Mouse (Mus musculus) neural tube, embryonic 12.5 days (tissue): Measurements from ENCODE around the gene Pdk2. TPM values are rescaled to one million over a fixed set of nuclear protein-coding genes. Genes with fewer than 3 reads are reported as not detected.

ENCODE experiments used
- ATAC-seq: fragments of 200-750 bp; cut with Nextera tagmentation; 2 replicates; pipeline ENCODE4 v1.8.0; 2017; ENCODE audit warnings: low read depth, mild to moderate bottlenecking, moderate TSS enrichment, moderate library complexity; ENCODE audit not compliant: low FRiP score
- H3K27ac ChIP-seq: fragments of 300-500 bp; sonication (generic); 2 replicates; pipeline ENCODE4 v1.5.1; 2016
- H3K27me3 ChIP-seq: fragments of 300-500 bp; sonication (generic); replicated peaks from 2 replicates; pipeline ENCODE4 v1.6.1; 2016; ENCODE audit warnings: mild to moderate bottlenecking
- H3K36me3 ChIP-seq: fragments of 300-500 bp; sonication (generic); 2 replicates; pipeline ENCODE4 v1.6.1; 2016; ENCODE audit warnings: mild to moderate bottlenecking
- H3K4me1 ChIP-seq: fragments of 300-500 bp; sonication (generic); 2 replicates; pipeline ENCODE4 v1.6.1; 2016
- H3K4me2 ChIP-seq: fragments of 300-500 bp; sonication (generic); replicated peaks from 2 replicates; pipeline ENCODE4 v1.6.1; 2016; ENCODE audit warnings: mild to moderate bottlenecking
- H3K4me3 ChIP-seq: fragments of 300-500 bp; sonication (generic); 2 replicates; pipeline ENCODE4 v1.5.1; 2016
- H3K9ac ChIP-seq: fragments of 300-500 bp; sonication (generic); 2 replicates; pipeline ENCODE4 v1.6.1; 2016; ENCODE audit warnings: mild to moderate bottlenecking
- H3K9me3 ChIP-seq: fragments of 300-500 bp; sonication (generic); 2 replicates; pipeline ENCODE4 v1.6.1; 2016; ENCODE audit warnings: mild to moderate bottlenecking
- WGBS: fragments of 180-500 bp; shearing (Covaris S2); methylation state at CpG from one replicate; pipeline ENCODE4 v1.1.7; 2016; 5-methylcytosine and 5-hydroxymethylcytosine counted together
- polyA plus RNA-seq: library from polyadenylated mRNA; unstranded; fragments of >200 nt; fragmentation: Nextera tagmentation; extraction: Ambion mirVana; gene quantifications from 2 replicates; pipeline ENCODE4 v1.2.1, GENCODE M21; 2016

Gene Pdk2
- polyA plus RNA-seq: 20.5 and 20.6 TPM in 2 replicates

DNA sequence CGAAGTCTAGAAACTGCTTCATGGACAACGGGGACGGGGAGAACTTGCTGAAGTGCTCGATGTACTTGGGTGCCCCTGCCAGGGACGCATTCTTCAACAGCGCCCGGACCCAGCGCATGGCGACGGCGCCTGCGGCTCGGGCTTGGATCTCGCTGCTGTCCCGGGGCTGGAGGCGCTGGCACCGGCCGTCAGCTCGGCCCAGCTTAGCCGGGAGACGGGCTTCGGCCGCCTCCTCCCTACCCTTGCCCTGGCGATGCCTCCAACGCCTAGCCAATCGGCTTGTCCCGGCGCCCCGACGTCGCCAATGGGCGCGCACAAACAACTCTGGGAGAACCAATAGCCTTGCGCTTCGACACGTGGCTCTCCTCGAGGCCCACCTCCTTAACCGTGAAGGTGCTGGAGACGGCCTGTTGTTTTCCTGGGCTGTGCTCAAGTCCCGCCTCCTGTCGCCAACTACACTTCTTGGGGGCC lies at the start of gene Pdk2:
Gene Pdk2, minus strand, starts transcription at position 216 of the 471 bp plus-strand sequence.
- WGBS: under 1% methylated on average over 41 of the region's 41 CpGs
- ATAC-seq: peak; percentile 98
- H3K27me3 ChIP-seq: no peaks in the 10 kb centered on the region
- peak within 1 kb of the TSS; percentile 64 for H3K9ac ChIP-seq
- peaks cover 14% of the 10 kb centered on the region for H3K4me1 ChIP-seq
- peak within 1 kb of the TSS; percentile 84 for H3K4me2 ChIP-seq
- H3K4me3 ChIP-seq: peak within 1 kb of the TSS; percentile 69
- H3K9me3 ChIP-seq: no peaks in the 10 kb centered on the region
- H3K36me3 ChIP-seq: no peaks in the 10 kb centered on the region
- H3K27ac ChIP-seq: no peak within 1 kb of the TSS

DNA sequence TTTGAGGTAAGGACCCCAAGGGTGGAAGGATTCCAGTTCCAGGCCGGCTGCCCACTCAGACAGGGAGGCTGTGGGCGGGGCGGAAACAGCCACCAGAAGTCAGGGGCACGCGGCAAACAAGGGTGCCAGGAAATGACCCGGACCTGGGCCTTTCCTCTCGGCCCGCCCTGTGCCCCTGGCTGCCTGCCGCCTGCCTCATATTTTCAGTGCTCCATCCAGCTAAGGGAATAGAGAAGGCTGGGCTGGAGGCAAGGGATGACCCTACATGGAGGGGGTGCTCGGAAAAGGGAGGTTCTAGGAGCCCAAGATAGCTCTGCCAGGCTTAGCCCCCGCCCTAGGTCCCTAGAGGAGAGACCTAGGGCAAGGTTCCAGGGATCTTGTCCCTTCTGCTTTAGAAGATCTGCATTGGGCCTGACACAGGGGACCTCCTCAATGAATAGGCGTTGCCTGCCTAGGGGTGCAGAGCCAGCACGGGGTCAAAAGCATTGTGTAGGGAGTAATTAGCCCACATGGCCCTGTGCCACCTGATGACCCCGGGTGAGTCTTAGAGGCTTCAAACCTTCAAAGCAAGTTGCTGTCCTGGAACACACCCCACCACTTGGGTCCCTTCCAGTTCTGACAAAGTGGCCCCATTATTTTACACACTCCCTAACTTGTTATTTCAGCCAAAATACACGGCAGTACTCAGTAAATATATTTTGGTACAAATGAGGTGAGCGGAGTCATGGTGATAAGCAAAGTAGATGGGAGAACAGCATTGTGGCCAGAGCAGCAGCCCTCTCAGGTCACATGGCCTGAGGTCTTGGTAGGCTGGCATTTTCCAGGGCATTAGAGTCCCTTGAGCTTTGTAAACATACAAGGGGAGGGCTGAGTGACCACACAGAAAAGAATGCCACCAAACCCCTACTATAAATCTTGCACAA lies 48.0 kb upstream of the Pdk2 start:
- Histone ChIP-seq H3K4me1 (peaks cover 12% of the 10 kb centered on the region), H3K27ac (no peak overlapping the region), H3K4me3 (no peak overlapping the region), H3K9ac (no peak overlapping the region), H3K27me3 (no peaks in the 10 kb centered on the region), H3K9me3 (no peaks in the 10 kb centered on the region), H3K36me3 (no peaks in the 10 kb centered on the region), H3K4me2 (no peak overlapping the region)
- ATAC-seq: no peak
- WGBS: 77% methylated on average over 16 of the region's 16 CpGs

DNA sequence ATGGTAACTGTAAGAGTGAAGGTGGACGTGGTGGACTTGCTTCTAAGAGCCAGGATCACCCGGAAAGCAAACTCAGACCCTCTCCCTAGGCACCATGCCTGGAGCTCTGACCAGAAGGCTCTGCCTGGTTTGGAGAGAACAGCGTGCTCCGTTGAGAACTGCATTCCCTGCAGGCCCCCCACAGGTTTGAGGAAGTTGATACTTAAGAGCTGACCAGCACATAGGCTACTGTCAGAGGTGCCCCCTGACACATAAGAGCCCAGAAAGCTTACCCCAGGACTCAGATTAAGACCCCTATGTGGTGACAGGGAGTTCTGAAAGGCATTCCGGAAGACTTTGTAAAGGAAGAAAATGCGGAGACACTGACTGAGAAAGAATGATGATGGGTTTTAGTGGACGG lies 47.1 kb upstream of the Pdk2 start:
- no peaks in the 10 kb centered on the region for H3K9me3 ChIP-seq
- H3K9ac ChIP-seq: no peak overlapping the region
- no peaks in the 10 kb centered on the region for H3K36me3 ChIP-seq
- H3K4me3 ChIP-seq: no peak overlapping the region
- H3K27ac ChIP-seq: no peak overlapping the region
- no peaks in the 10 kb centered on the region for H3K27me3 ChIP-seq
- H3K4me1 ChIP-seq: peaks cover 12% of the 10 kb centered on the region
- WGBS: 65% methylated on average over 7 of the region's 7 CpGs
- H3K4me2 ChIP-seq: no peak overlapping the region
- ATAC-seq: no peak

DNA sequence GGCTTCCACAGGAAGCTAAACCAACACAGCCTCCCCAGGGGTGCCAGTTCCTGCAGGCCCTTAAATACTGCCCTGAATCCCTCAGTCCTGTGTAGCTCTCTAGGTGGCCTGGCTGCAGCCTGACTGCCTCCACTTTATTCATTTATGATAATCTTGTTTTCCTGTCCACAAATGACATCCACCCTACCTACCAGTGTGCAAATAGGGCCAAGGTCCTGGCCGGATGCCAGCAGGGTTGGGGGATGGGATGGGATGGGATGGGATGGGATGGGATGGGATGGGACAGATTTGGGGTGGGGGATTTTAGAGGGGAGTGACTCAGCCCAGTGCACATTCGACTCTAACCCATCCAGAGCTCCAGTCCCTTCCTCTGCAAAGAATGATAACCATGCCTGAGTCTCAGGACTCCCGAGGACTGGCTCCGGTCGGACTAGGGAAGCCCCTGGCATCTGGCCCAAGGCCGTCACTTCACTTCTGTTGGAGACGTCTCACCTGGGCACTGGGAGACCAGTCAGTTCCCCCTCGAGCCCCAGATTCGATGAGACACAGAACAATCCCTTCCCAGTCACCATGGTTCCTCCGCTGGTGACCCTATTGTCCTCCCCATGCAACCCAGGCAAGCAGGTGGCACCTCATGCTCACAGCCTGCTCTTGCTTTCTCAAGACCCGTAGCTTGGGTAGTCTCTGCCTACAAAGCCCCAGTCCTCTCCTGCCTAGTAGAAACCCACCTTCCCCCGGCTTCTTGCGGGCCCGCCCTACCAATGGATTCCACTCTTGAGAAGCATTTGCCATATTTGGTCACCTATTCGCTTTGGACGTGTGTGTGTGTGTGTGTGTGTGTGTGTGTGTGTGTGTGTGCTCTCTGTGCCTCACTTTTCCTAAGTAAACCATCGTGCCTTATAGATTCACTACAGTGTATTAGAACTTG lies 46.4 kb upstream of the Pdk2 start:
- no peaks in the 10 kb centered on the region for H3K9me3 ChIP-seq
- peaks cover 12% of the 10 kb centered on the region for H3K4me1 ChIP-seq
- no peak overlapping the region for H3K4me3 ChIP-seq
- no peak overlapping the region for H3K27ac ChIP-seq
- no peak overlapping the region for H3K9ac ChIP-seq
- 77% methylated on average over 17 of the region's 17 CpGs for WGBS
- no peak for ATAC-seq
- no peak overlapping the region for H3K4me2 ChIP-seq
- no peaks in the 10 kb centered on the region for H3K36me3 ChIP-seq
- no peaks in the 10 kb centered on the region for H3K27me3 ChIP-seq

DNA sequence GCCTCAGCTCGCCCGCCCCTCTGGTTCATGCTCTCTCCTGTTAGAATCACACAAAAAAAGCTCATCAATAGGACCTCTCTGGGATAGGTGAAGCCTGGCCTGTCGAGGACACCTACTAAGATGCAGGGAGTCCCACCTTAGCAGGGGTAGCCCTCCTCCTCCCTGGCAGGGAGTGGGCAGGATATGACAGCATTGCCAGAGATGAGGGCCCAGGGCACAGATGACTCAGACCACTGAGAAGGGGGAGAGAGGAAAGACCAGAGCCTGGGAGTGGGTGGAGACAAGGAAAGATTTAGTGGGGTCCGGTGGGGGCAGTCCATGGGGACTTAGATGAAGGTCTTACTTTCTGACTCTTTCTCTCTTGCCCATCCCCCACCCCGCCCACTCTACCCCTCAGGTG lies 45.1 kb upstream of the Pdk2 start:
- no peak overlapping the region for H3K27ac ChIP-seq
- WGBS: 56% methylated on average over 5 of the region's 5 CpGs
- no peak overlapping the region for H3K4me2 ChIP-seq
- no peak overlapping the region for H3K9ac ChIP-seq
- H3K4me3 ChIP-seq: no peak overlapping the region
- H3K36me3 ChIP-seq: no peaks in the 10 kb centered on the region
- H3K9me3 ChIP-seq: no peaks in the 10 kb centered on the region
- no peak for ATAC-seq
- H3K4me1 ChIP-seq: peaks cover 12% of the 10 kb centered on the region
- H3K27me3 ChIP-seq: no peaks in the 10 kb centered on the region

DNA sequence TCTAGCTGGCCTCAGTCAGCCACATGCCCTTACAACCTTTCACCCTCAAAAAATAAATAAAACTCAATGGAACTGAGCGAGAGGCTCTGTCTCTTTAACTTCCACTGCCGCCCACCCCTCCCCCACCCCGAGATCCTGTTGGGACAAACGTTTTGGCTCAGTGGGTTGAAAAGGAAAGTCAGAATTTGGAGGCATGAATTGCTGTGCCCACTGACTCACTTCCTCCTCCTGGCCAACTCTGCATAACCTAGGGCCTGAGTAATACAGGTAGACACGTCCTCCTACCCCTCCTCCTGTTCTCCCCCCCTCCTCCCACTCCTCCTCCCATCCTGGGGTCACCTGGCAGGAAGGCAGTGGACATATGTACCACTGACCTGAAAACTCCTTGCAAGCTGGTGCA lies 44.6 kb upstream of the Pdk2 start:
- Histone ChIP-seq H3K36me3 (no peaks in the 10 kb centered on the region), H3K4me1 (peaks cover 12% of the 10 kb centered on the region), H3K4me2 (no peak overlapping the region), H3K4me3 (no peak overlapping the region), H3K9ac (no peak overlapping the region), H3K27ac (no peak overlapping the region), H3K9me3 (no peaks in the 10 kb centered on the region), H3K27me3 (no peaks in the 10 kb centered on the region)
- ATAC-seq: no peak
- WGBS: 16% methylated on average over 5 of the region's 5 CpGs

DNA sequence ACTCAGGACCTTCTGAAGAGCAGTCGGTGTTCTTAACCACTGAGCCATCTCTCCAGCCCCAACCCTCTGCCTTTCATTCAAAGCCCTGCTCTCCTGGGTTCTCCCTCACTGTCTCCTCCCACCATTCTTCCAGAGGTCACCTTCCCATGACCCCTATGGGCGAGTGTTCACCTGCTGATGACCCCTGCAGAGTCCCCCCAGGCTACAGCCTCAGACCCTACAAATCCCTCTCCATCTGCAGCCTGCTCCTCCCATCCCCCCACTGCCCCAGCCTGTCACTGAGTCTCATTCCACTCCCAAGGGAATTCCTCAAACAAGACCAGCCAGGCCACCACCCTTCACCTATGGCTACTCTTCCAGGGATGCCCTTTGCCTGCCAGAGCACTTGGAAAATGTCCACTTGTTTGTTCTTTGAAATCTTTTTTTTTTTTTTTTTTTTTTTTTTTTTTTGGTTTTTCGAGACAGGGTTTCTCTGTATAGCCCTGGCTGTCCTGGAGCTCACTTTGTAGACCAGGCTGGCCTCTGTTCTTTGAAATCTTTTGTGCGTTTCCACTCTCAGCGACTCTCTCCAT lies 43.7 kb upstream of the Pdk2 start:
- H3K9ac ChIP-seq: no peak overlapping the region
- H3K9me3 ChIP-seq: no peaks in the 10 kb centered on the region
- no peak overlapping the region for H3K4me3 ChIP-seq
- H3K27me3 ChIP-seq: 0 out of 2 replicates have a peak, but pooled peaks cover under 1% of the 10 kb centered on the region
- no peak for ATAC-seq
- no peak overlapping the region for H3K27ac ChIP-seq
- H3K4me2 ChIP-seq: no peak overlapping the region
- 42% methylated on average over 5 of the region's 5 CpGs for WGBS
- no peaks in the 10 kb centered on the region for H3K36me3 ChIP-seq
- peaks cover 12% of the 10 kb centered on the region for H3K4me1 ChIP-seq

DNA sequence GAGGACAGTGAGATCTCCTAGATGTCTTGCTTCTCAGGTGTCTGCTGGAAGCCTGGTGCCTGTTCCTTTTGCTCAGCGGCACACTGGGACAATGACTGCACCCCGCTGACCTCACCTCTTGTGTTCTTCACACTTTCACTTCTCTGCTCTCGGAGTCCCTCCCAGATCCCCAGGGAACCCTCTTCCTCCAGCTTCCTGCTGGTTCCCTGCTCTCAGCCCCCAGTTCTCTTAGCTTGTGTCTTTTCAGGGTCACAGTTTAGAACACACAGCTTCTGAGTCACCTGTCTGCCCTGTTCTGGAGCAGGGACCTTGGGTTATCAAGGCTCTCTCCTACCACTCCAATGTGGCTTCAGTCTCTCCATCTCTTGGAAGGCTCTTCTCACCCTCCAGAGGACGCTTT lies 43.0 kb upstream of the Pdk2 start:
- Histone ChIP-seq H3K36me3 (no peaks in the 10 kb centered on the region), H3K27ac (no peak overlapping the region), H3K4me1 (peaks cover 12% of the 10 kb centered on the region), H3K9ac (no peak overlapping the region), H3K27me3 (peaks cover 6% of the 10 kb centered on the region; the same call in 1 of the 2 replicates), H3K4me2 (no peak overlapping the region), H3K4me3 (no peak overlapping the region), H3K9me3 (no peaks in the 10 kb centered on the region)
- 26% methylated on average over 4 of the region's 4 CpGs for WGBS
- ATAC-seq: no peak

DNA sequence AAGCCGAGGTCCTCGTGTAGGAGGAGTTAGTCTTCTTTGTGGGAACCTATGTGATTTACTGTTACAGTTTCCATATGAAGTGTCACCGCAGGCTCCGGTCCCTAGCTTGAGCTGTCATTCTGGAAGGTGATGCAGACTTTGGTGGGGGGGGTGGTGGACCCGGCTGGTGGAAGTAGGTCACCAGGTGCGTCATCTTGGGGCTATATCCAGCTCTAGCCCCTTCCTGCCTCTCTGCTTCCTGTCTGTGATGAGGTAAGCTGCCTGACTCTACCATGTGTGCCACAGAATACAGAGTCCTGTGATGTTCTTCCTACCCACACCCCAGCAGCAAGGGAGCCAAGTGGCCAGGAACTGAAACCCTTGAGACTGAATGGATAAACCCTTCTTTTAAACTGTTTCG lies 41.7 kb upstream of the Pdk2 start:
- Histone ChIP-seq H3K27ac (no peak overlapping the region), H3K9me3 (no peaks in the 10 kb centered on the region), H3K27me3 (peaks cover 18% of the 10 kb centered on the region), H3K4me1 (peaks cover 12% of the 10 kb centered on the region), H3K4me2 (no peak overlapping the region), H3K4me3 (no peak overlapping the region), H3K9ac (no peak overlapping the region), H3K36me3 (no peaks in the 10 kb centered on the region)
- ATAC-seq: no peak
- WGBS: 91% methylated on average over 7 of the region's 7 CpGs

DNA sequence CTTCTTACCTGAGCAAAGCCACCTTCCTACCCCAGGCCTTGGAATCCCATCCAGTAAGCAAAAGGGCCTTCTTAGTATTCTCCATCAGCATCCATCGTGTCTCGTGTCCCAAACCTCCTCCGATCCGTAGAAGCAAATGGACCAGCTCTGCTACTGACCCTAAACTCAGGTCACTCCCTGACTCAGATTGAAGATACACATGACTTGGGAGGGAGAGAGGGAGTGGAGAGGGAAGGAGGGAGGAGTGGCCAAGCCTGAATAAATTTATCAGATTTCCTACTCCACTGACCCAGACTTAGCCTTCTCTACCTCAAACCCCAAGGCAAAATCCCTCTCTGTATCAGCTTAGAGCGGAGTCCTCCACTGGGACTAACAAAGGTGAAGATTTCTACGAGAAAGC lies 39.6 kb upstream of the Pdk2 start:
- Histone ChIP-seq H3K36me3 (no peaks in the 10 kb centered on the region), H3K4me2 (no peak overlapping the region), H3K4me3 (no peak overlapping the region), H3K4me1 (peaks cover 12% of the 10 kb centered on the region), H3K27me3 (peaks cover 37% of the 10 kb centered on the region), H3K9me3 (no peaks in the 10 kb centered on the region), H3K27ac (no peak overlapping the region), H3K9ac (no peak overlapping the region)
- no peak for ATAC-seq
- 83% methylated on average over 6 of the region's 6 CpGs for WGBS

DNA sequence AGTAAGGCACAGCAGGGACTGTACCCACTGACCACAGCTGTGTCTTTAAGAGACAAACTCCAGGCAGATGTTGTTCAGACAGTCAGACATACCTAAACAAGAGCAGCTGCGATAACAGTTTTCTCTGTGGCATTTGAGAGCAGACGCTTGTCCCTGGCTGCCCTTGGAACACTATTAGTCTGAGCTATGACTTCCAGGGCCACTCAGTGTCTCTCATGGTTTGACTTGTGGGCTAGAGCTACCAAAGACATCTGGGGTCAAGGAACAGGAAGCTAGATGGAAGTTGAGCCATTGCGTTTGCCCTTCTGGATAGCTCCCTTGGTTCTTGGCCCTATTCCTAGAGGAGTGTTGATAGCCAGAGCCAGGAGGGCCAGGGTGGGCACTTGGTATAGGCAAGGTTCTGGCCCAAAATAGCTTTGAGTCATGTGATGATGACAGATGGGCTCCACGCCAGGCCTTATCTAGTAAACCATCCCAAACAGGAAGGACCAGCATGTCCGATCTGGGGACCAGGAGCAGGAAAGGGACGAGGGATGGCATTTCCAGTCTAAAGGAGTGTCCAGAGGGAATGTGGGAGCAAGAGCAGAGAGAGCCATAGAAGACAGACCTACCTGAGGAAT lies 38.2 kb upstream of the Pdk2 start:
- Histone ChIP-seq H3K36me3 (no peaks in the 10 kb centered on the region), H3K27ac (no peak overlapping the region), H3K27me3 (peaks cover 51% of the 10 kb centered on the region), H3K4me2 (no peak overlapping the region), H3K9ac (no peak overlapping the region), H3K4me1 (peaks cover 20% of the 10 kb centered on the region), H3K4me3 (no peak overlapping the region), H3K9me3 (no peaks in the 10 kb centered on the region)
- ATAC-seq: no peak
- 79% methylated on average over 6 of the region's 6 CpGs for WGBS
